Mouse (Mus musculus) brain, embryonic 14.5 days (tissue): ENCODE results near the gene Srpk1.

ENCODE experiments used
- CTCF ChIP-seq: fragments of 200-500 bp; IDR thresholded peaks from 2 replicates; pipeline ENCODE4 v1.5.1; 2012; ENCODE audit warnings: inconsistent platforms, mild to moderate bottlenecking, moderate library complexity, borderline replicate concordance; ENCODE audit not compliant: insufficient read depth, insufficient read length; ENCODE audit errors: extremely low read depth
- POLR2A ChIP-seq: fragments of 200-500 bp; IDR thresholded peaks from 2 replicates; pipeline ENCODE4 v1.6.1; 2012; ENCODE audit warnings: mild to moderate bottlenecking, inconsistent platforms, borderline replicate concordance; ENCODE audit not compliant: poor library complexity, insufficient read depth, insufficient read length, severe bottlenecking; ENCODE audit errors: extremely low read depth

DNA sequence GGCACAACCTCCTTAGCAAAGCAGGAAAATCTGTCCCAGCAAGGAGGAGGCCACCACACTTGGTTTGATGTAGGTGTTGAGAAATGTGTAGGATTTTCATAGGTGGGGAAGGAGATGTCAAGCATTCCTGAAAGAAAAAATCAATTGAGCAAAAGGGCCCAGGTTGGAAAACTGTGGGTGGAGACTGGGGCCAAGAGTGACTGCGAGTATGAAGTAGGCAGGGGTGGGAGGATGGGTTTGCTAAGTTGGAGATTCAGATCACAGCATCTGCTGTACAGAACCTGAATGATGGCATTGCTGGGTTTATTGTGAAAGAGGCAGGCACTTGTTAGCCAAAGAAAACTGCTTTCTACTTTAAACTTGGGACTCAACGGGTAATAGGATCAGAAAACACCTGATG lies 2.3 kb upstream of the Srpk1 start:
- TF ChIP-seq CTCF = no peak
- TF ChIP-seq POLR2A = no peak
